Mouse (Mus musculus) bone marrow, adult 2 months (tissue): ENCODE results near the gene Col1a2.

Source experiments
- CTCF ChIP-seq: fragments of 200-500 bp; IDR thresholded peaks from 2 replicates; pipeline ENCODE4 v1.5.1; 2011; ENCODE audit warnings: low read length, control low read depth; ENCODE audit not compliant: control insufficient read depth, insufficient read depth
- POLR2A ChIP-seq: fragments of 200-500 bp; IDR thresholded peaks from 2 replicates; pipeline ENCODE4 v1.6.1; 2011; ENCODE audit warnings: low read depth, mild to moderate bottlenecking, control low read depth, low read length, borderline replicate concordance; ENCODE audit not compliant: control insufficient read depth

DNA sequence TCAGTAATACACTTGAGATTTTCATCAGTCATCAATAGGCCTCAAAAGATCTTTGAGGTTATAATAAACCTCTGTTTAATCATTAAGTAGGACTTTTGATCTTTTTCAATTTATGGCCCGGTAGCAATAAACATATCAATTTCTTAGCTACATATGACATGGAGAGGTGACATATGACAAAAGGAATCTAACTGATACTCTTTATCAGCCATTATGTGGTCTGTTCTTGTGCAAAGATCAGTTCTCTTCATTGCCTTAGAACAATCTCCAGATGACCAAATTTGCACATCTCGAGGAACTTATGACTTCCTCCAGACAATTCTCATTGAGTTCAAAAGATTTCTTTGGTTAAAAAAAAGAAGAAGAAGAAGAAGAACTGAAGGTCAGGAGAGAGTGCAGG is 10.1 kb downstream of the Col1a2 start:
- TF ChIP-seq CTCF = no peak
- no peak for TF ChIP-seq POLR2A
